Mouse (Mus musculus) stomach, postnatal 0 days (tissue): ENCODE results near the gene 2610042L04Rik.
"Not testable (repeated sequence)": the region's sequence is repeated elsewhere in the genome, so short reads cannot be mapped to it uniquely, and the experiment has no call there.

Experiments
- CTCF ChIP-seq: IDR thresholded peaks from 2 replicates; pipeline ENCODE4 v1.5.1; 2016; ENCODE audit warnings: antibody characterized with exemption, low read depth, mild to moderate bottlenecking, moderate library complexity
- EP300 ChIP-seq: optimal IDR thresholded peaks from 2 replicates; pipeline ENCODE3; 2016; ENCODE audit warnings: antibody characterized with exemption

DNA sequence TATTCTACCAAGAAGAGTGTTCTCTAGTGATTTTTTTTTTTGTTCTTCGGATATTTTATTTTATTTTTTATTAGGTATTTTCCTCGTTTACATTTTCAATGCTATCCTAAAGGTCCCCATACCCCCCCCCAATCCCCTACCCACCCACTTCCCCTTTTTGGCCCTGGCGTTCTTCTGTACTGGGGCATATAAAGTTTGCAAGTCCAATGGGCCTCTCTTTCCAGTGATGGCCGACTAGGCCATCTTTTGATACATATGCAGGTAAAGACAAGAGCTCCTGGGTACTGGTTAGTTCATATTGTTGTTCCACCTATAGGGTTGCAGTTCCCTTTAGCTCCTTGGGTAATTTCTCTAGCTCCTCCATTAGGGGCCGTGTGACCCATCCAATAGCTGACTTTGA is 66.7 kb downstream of the 2610042L04Rik start:
- not testable (repeated sequence) for TF ChIP-seq CTCF, EP300
